Mouse (Mus musculus) CH12.LX (cell line): ENCODE measurements around the gene Whrn.

Experiments
- CTCF ChIP-seq, 2 experiments: IDR thresholded peaks in 1 of 2; conservative IDR thresholded peaks in 1 of 2; 2 replicates each; pipeline ENCODE4 v1.5.1; 2011 to 2012; ENCODE audit warnings: low read depth in 2 of 2, low read length in 2 of 2, improper control_type of control experiment in 1 of 2, inconsistent platforms in 1 of 2, mild to moderate bottlenecking in 1 of 2, moderate library complexity in 1 of 2
- ELF1 ChIP-seq: IDR thresholded peaks from 2 replicates; pipeline ENCODE4 v1.6.1; 2014; ENCODE audit warnings: low read depth, mild to moderate bottlenecking, inconsistent platforms, low read length, improper control_type of control experiment
- GABPA ChIP-seq: IDR thresholded peaks from 2 replicates; pipeline ENCODE4 v1.6.1; 2012; ENCODE audit warnings: low read depth, low read length, improper control_type of control experiment, inconsistent platforms; ENCODE audit not compliant: insufficient replicate concordance
- HCFC1 ChIP-seq: IDR thresholded peaks from 2 replicates; pipeline ENCODE4 v1.6.1; 2012; ENCODE audit warnings: low read depth, mild to moderate bottlenecking, inconsistent platforms, low read length, improper control_type of control experiment
- JUN ChIP-seq: IDR thresholded peaks from 2 replicates; pipeline ENCODE4 v1.6.1; 2011; ENCODE audit warnings: low read depth, mild to moderate bottlenecking, low read length, improper control_type of control experiment, moderate library complexity; ENCODE audit not compliant: insufficient read depth
- KAT2A ChIP-seq: IDR thresholded peaks from 2 replicates; pipeline ENCODE4 v1.6.1; 2012; ENCODE audit warnings: low read length, improper control_type of control experiment, inconsistent platforms; ENCODE audit not compliant: insufficient replicate concordance
- MYC ChIP-seq: IDR thresholded peaks from 2 replicates; pipeline ENCODE4 v1.6.1; 2011; ENCODE audit warnings: low read depth, mild to moderate bottlenecking, improper control_type of control experiment, low read length
- NRF1 ChIP-seq: IDR thresholded peaks from 2 replicates; pipeline ENCODE4 v1.6.1; 2014; ENCODE audit warnings: low read depth, mild to moderate bottlenecking, inconsistent platforms, low read length, improper control_type of control experiment, moderate library complexity
- POLR2A ChIP-seq: IDR thresholded peaks from 2 replicates; pipeline ENCODE4 v1.6.1; 2011; ENCODE audit warnings: low read depth, mild to moderate bottlenecking, improper control_type of control experiment, low read length
- USF1 ChIP-seq: IDR thresholded peaks from 2 replicates; pipeline ENCODE4 v1.6.1; 2014; ENCODE audit warnings: low read depth, mild to moderate bottlenecking, inconsistent platforms, low read length, improper control_type of control experiment
- ZMIZ1 ChIP-seq: IDR thresholded peaks from 2 replicates; pipeline ENCODE4 v1.6.1; 2012; ENCODE audit warnings: low read depth, mild to moderate bottlenecking, inconsistent platforms, low read length, improper control_type of control experiment

- TF ChIP-seq GABPA (no peak), ZMIZ1 (no peak), POLR2A (no peak), NRF1 (no peak), CTCF (conservative IDR thresholded peaks at IDR 0.05 in 1 of 2, IDR thresholded peaks at IDR 0.05 in 1 of 2; ENCODE audit: low read depth in 2 of 2, low read length in 2 of 2) (no peak), ELF1 (no peak), MYC (no peak), JUN (no peak), USF1 (no peak), KAT2A (no peak), HCFC1 (no peak)
Measured at GRCm38 (mm10) chr4:63476891-63477290, 18.9 kb downstream of the Whrn start.
